Mouse (Mus musculus) lung, postnatal 0 days (tissue): ENCODE measurements at regions not wholly inside any gene's neighbourhood (a gene's known extent, or its start where the extent isn't known, plus 50 kb on each side); places are given as distances from the start of the nearest gene placed in this dataset.

Experiments
- CTCF ChIP-seq: IDR thresholded peaks from 2 replicates; pipeline ENCODE4 v1.5.1; 2016; ENCODE audit warnings: antibody characterized with exemption, mild to moderate bottlenecking
- EP300 ChIP-seq: IDR thresholded peaks from 2 replicates; pipeline ENCODE4 v1.6.1; 2016; ENCODE audit warnings: antibody characterized with exemption, mild to moderate bottlenecking, control low read depth

DNA sequence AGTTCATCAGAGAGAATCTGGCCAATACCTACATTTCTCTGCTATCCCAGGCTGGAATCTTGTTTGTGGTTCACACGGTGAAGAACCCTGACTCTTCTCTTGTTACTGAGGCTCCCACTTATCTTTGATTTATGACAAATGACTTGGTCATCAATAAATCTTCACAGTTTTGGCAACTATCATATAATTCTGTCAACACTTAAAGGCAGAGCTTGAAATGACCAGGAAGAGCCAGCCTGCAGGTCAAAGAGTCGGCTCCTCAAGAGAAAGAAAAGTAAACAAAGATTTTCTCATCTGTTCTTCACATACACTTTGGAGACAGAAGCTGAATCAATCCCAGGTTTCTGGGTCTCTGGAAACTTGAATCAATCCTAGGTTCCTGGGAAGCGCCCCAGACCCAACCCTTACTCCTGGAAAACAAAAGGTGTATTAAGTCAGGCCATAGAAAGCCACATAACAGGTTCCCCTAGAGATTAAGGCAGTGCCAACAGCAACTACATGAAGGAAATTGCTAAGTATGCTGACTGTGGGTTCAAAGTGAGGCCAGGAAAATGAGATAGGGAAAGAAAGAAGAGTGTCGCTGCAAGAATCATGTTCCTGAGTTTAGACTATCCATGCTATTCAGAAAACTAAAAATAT, 56.7 kb upstream of the Mad2l1 start:
- TF ChIP-seq CTCF (no peak), EP300 (no peak)
